Mouse (Mus musculus): ENCODE results near the gene Mrpl27.

- no peak for TF ChIP-seq POLR2AphosphoS2 (IDR thresholded peaks at IDR 0.05; ENCODE audit: low read depth, low read length)
- no peak for TF ChIP-seq MEF2A (IDR thresholded peaks at IDR 0.05; ENCODE audit: borderline replicate concordance, low read depth, low read length)
- TF ChIP-seq POLR2A (IDR thresholded peaks at IDR 0.05; ENCODE audit: low read depth, low read length): no peak
- no peak for TF ChIP-seq RCOR1 (conservative IDR thresholded peaks at IDR 0.05; ENCODE audit: low read depth, low read length)
- no peak for TF ChIP-seq EP300 (IDR thresholded peaks at IDR 0.05; ENCODE audit: low read length)
- no peak for TF ChIP-seq ZC3H11A (IDR thresholded peaks at IDR 0.05; ENCODE audit: low read depth, low read length)
Observed at GRCm38 (mm10) chr11:94615494-94615893, 38.1 kb upstream of the Mrpl27 start.
